Mouse (Mus musculus) left cerebral cortex, postnatal 25 days (tissue): ENCODE data around the gene Plekhg3. TPM values are rescaled to one million over a fixed set of nuclear protein-coding genes. Genes with fewer than 3 reads are reported as not detected.
A peak's percentile ranks its signal among the peaks of the same experiment; 100 is the strongest.

Experiments
- DNase-seq, 2 experiments: peaks; one replicate each; pipeline ENCODE4 v3.0.0; 2022; ENCODE audit warnings: low spot score in 2 of 2, mixed read lengths in 1 of 2
- intact Hi-C: fragments of 180-260 bp; cut with DNase I; formaldehyde crosslinking; loops from one replicate; pipeline ENCODE4 v1.15.1; 2025
- total RNA-seq, 2 experiments: library from RNA; stranded (reverse); gene quantifications; 2 replicates each; pipeline ENCODE4 v1.2.3; 2021

Plekhg3 gene
- total RNA-seq, 2 experiments from 2014 or later, result 11.4 to 11.9 TPM

GRCm38 (mm10) chr12:76547409-76548081 is 16.9 kb downstream of the Plekhg3 start:
- intact Hi-C loops, result loop anchor here (2.0 to 5.0 kb wide), 2 partner anchors 47 to 180 kb away; partner anchors contain the start of gene Zbtb25
- DNase-seq, result no peak

DNA sequence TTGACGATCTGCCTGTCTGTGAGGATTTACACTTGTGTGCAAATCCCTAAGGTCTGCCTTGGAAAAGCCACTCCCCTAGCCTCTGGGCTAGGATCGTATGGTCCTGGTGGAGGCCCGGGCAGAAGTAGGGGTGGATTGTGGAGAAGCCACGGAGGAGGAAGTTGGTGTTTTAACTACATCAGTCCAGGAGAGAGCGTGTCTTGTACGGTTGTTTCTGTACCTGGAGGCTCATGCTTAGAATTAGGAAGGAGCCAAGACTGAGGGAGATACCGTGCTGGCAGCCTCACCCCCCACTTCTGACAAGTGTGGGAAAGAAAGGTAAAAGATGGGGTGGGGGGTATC is 17.4 kb downstream of the Plekhg3 start:
- no peak for DNase-seq
- intact Hi-C loops, result loop anchor here (5.0 kb wide), 1 partner anchor 181 kb away; the partner anchor contains the start of gene Zbtb25

DNA sequence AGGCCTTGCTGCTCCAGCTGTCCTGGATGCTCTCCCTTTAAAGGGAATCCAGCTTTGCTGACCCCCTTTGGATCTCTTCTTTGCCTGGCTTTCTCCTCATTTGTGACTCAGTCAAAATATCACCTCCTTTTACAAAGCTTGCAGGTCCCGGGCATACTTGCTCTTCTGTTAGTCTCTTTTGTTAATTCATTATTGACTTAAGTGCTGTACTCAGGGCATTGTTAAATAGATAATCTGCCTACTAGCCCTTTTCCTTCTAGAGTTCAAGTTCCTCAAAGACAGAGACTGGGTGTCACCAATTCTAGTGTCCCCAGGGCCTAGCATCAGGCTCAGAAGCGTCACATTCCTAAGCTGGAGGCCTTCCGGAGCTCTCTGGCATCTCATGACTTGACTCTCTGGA is 18.5 kb downstream of the Plekhg3 start:
- intact Hi-C loops, result loop anchor here (5.0 kb wide), 1 partner anchor 182 kb away; the partner anchor contains the start of gene Zbtb25
- DNase-seq, result no peak

GRCm38 (mm10) chr12:76552321-76552720 is 21.6 kb downstream of the Plekhg3 start:
- no peak for DNase-seq
- intact Hi-C loops, result no loop called here

DNA sequence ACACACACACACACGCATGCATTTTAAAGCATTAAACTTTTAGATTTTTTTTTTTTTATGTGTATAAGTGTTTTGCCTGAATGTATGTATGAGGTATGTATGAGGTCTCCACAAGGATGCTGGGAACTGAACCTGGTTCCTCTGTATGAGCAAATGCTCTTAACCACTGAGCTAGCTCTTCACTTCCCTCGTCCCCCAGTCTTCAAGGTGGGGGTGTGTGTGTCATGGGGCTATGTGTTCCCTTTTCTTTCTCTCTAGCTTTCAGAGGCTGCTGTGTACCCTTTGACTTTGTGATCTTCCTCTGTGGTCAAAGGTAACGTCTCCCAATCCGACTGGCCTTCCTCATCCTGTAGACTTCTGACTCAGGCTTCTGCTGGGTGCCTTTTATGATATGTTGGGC is 22.3 kb downstream of the Plekhg3 start:
- DNase-seq, result no peak
- intact Hi-C loops, result no loop called here

DNA sequence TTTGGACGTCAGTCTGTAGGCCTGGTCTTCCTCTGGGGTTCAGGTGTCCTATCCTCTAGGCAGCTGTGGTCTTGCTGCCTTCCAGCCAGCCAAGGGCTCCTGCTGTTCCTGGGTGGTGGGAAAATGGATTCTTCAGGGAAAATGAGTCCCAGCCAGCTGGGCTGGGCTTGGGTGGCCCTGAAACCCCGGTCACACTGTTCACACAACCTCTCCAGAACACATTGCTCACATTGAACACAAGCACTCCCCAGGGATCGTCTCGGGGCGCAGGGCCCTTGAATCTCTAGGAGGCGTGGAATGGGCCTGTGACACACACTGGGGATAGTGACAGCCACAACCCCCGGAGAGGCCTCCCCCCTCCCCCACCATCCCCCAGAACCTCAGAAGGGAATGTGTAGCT is 23.2 kb downstream of the Plekhg3 start:
- intact Hi-C loops, result no loop called here
- DNase-seq, result no peak

DNA sequence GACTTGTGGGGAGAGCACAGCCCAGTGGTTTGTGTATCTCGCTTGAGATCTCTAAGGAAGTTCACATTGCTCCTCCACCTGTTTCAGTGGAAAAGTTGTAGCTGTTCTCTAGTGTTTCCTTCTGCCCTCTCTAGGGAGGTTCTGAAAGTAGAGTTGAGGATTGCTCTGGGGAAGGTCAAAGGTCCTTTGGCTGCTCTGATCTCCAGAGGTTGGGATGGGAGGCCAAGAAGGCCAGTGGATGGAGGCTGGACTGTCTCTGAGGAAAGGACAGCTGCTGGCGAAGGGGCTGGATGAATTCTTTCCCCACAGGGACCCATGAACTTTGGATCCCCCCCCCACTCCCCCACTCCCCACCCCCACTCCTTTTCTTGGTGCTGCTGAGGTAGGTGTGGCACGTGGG is 23.7 kb downstream of the Plekhg3 start:
- intact Hi-C loops, result no loop called here
- DNase-seq, result no peak

- intact Hi-C loops, result no loop called here
- no peak for DNase-seq
These were observed 24.2 kb downstream of the Plekhg3 start for GRCm38 (mm10) chr12:76554871-76555386.

DNA sequence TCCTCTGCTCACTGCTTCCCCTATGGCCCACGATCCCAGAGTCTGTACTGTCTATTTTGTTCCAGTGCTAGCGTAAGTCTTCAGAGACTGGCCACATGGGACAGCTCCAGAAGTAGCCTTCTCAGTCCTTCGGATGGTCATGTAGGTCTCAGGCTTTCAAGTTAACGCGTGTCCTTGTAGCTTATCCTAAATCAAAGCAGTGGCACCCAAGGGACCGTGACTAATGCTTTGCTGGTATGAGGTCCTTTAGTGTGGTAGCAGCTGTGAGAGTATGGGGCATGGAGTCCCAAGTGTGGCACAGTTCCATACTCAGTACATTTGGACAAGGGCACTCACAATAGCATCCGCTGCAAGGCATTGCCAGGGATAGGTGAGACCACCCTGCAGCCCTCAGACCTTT is 25.5 kb downstream of the Plekhg3 start:
- intact Hi-C loops, result no loop called here
- DNase-seq, result no peak

DNA sequence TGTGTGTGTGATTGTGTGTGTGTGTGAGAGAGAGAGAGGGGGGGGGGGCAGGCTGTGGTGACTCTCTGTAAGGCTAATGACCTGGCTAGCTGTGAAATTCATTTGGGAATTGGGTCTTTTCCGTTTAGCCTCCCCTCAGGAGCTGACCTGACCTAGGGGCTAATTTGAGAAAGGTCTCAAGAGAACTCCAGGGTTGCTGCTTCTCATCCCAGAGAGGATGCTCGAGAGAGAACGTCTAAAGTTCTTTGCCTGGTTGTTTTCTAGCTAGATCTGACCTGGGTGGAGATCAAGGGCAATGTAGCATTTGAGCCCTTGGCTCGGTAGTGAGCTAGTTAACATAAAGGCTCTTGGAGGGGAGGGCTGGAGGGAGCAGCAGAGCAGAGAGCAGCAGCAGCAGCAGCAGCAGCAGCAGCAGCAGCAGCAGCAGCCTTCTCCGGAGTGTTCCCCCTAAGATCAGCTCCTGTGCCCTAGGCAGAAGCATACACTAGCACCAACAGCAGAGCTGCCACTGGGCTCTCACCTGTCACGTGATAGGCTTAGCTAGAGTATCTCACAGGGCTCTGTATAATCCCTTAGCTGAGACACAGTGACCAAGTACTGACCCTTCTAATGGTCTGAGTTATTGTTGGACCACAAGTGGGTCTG is 26.2 kb downstream of the Plekhg3 start:
- DNase-seq, result no peak
- intact Hi-C loops, result no loop called here

GRCm38 (mm10) chr12:76558206-76558605 is 27.5 kb downstream of the Plekhg3 start:
- DNase-seq, result no peak
- intact Hi-C loops, result no loop called here

DNA sequence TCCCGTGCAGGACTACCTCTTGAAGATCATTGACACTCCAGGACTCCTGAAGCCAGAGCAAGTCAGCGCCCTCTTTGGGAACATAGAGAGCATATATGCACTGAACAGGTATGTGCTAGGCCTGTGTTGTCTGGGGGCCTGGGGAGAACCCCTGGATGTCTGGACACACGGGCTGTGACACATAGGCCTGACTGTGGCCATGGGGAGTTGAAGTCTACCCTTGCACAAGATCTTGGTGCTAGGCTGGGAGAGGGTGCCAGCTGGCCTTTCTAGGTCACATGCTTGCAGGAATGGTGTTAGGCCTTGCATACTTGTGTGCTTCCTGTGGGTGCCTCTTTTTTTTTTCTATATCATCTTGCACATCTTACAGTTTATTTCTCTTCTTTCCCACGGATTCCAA is 31.5 kb downstream of the Plekhg3 start:
- no peak for DNase-seq
- intact Hi-C loops, result no loop called here

- intact Hi-C loops, result no loop called here
- peak in 1 of 2 experiments; percentile 27 for DNase-seq
These were observed 35.6 kb downstream of the Plekhg3 start for GRCm38 (mm10) chr12:76566284-76566683.

DNA sequence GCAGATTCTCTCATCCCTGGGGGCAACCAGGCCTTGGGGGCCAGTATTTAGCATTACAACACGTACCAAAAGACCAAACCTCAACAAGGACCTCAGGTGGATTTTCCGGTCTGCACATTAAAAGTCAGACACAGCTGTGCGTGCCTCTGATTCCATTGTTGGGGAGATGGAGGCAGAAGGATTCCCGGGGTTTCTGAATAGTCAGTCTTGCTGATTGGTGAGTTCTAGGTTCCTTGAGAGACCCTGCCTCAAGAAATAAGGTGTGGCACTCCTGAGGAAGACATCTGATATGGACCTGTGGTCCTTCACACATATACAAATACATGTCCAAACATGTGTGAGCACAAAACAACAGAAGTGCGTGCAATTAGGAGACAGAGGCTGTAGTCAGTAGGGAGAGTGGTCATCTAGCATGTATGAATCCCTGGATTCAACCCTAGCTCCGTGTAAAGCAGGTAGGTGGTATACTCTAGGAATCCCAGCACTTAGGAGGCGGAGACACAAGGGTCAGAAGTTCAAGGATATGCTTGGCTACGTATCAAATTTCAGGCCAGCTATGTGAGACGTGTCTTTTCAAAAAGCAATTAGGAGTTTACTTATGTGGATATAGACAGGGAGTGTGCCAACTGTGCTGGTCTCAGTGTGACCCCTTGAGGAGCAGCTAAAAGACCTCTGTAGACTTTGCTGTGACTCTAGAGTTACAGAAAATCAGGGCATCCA is 39.7 kb downstream of the Plekhg3 start:
- DNase-seq, result no peak
- intact Hi-C loops, result no loop called here

DNA sequence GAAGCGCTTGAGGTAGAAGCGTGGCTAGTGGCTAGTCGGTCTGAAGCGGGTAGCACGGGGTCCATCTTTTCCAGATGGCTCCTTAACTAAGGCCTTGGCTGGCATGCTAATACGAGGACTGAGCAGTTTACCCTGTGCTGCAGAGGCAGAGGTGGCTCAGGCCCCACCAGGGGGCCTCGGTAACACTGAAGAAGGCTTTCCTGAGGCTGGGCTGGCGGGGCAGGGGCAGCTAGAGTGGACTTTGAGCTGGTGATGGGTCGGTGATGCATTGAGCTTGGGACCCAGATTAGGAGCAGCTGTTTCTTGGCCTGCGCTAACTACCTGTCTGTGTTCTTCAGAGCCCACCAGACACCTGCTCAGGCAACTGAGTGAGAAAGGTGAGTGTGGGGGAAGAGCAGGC is 40.6 kb downstream of the Plekhg3 start:
- intact Hi-C loops, result no loop called here
- DNase-seq, result no peak

GRCm38 (mm10) chr12:76572261-76573251 is 41.9 kb downstream of the Plekhg3 start:
- intact Hi-C loops, result no loop called here
- DNase-seq, result no peak

- intact Hi-C loops, result no loop called here
- no peak for DNase-seq
These were observed 42.7 kb downstream of the Plekhg3 start for GRCm38 (mm10) chr12:76573381-76573780.

DNA sequence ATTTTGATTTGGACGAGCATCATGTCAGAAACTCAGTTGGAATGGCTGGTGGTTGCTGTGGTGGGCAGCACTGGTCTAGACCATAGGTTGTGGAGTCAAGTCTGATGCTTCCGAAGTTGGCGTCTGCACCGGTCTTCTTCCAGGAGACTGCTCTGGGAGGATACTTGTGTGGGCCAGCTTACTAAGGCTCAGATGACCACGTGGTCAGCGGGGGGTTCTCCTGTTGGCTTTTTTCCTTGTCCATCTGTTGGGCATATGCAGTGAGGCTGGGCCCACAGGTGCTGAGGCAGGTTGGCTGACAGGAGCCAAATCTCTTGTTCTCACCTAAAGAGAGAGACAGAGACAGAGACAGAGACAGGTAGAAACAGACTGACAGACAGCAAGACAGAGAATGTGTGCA is 44.1 kb downstream of the Plekhg3 start:
- no peak for DNase-seq
- intact Hi-C loops, result no loop called here

DNA sequence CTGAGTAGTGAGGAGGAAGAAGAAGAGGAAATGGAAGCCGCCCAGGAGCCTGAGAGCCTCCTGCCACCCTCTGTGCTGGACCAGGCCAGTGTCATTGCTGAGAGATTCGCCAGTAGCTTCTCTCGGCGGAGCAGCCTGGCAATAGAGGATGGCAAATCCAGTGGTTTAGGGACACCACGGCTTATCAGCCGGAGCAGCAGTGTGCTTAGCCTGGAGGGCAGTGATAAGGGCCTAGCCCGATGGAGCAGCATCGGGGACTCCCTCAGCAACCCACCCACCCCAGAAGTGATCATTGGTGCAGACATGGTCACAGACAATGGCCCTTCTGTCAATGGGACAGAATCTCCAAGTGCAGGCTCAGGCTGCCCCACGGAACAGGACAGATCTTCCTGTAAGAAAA is 45.4 kb downstream of the Plekhg3 start:
- DNase-seq, result no peak
- intact Hi-C loops, result no loop called here
